Mouse (Mus musculus) layer of hippocampus, adult 2 months (tissue): ENCODE measurements around the gene Dph7. TPM values are rescaled to one million over a fixed set of nuclear protein-coding genes. Genes with fewer than 3 reads are reported as not detected.
A peak's percentile ranks its signal among the peaks of the same experiment; 100 is the strongest.

ENCODE experiments used
- DNase-seq, 2 experiments: peaks; one replicate each; pipeline ENCODE4 v3.0.0; 2022; ENCODE audit warnings: low spot score in 2 of 2
- H3K27ac ChIP-seq: fragments of 200-600 bp; 2 replicates; pipeline ENCODE4 v1.8.1; 2022
- H3K4me3 ChIP-seq: fragments of 200-600 bp; 2 replicates; pipeline ENCODE4 v1.8.1; 2022; ENCODE audit warnings: mild to moderate bottlenecking
- CTCF ChIP-seq: fragments of 200-600 bp; conservative IDR thresholded peaks from 2 replicates; pipeline ENCODE4 v1.8.1; 2022; ENCODE audit warnings: antibody characterized with exemption, mild to moderate bottlenecking, moderate library complexity
- long read RNA-seq, 2 experiments: library from polyadenylated mRNA; stranded (forward); transcript quantifications; one replicate each; pipeline ENCODE4 v2.0.0; 2021; ENCODE audit warnings: borderline mapping rate in 2 of 2
- total RNA-seq, 2 experiments: library from RNA; stranded (reverse); gene quantifications; 2 replicates each; pipeline ENCODE4 v1.2.3; 2021

Dph7 gene
- 10 to 100 TPM; 30.5 to 39.6 TPM for total RNA-seq
- long read RNA-seq, experiment 1, transcript Dph7-201 (9 exons, 1,666 nt): major isoform, 7 of 32 reads
- long read RNA-seq, experiment 1, partial matches to known transcripts: 3 of 32 reads
- long read RNA-seq, experiment 1, other reads (novel, unspliced or antisense): 22 of 32 reads
- long read RNA-seq, experiment 2, transcript Dph7-201 (9 exons, 1,666 nt): major isoform, 5 of 31 reads
- long read RNA-seq, experiment 2, partial matches to known transcripts: 1 of 31 reads
- long read RNA-seq, experiment 2, other reads (novel, unspliced or antisense): 25 of 31 reads

GRCm38 (mm10) chr2:24962304-24963000, at the start of gene Dph7:
Gene Dph7 (plus strand): TSS chr2:24962400.
- peak; percentile 90 to 92 for DNase-seq
- H3K4me3 ChIP-seq: peak within 1 kb of the TSS; percentile 90
- peak; percentile 92 for TF ChIP-seq CTCF
- peak within 1 kb of the TSS; percentile 92 for H3K27ac ChIP-seq

GRCm38 (mm10) chr2:24912589-24912988, 49.6 kb upstream of the Dph7 start:
- Histone ChIP-seq H3K27ac (no peak overlapping the region), H3K4me3 (no peak overlapping the region)
- TF ChIP-seq CTCF: no peak
- no peak for DNase-seq

- Histone ChIP-seq H3K27ac (no peak overlapping the region), H3K4me3 (no peak overlapping the region)
- no peak for TF ChIP-seq CTCF
Observed at GRCm38 (mm10) chr2:24914762-24915161, 47.4 kb upstream of the Dph7 start.

GRCm38 (mm10) chr2:24918930-24919838, 43.0 kb upstream of the Dph7 start, which contains the start of gene Ehmt1:
Gene Ehmt1 (minus strand): TSS chr2:24919614.
- Histone ChIP-seq H3K4me3 (peak within 1 kb of the TSS; percentile 90), H3K27ac (peak within 1 kb of the TSS; percentile 95)
- TF ChIP-seq CTCF: peak; percentile 35
- peak; percentile 94 to 95 for DNase-seq

More at GRCm38 (mm10) chr2:24914762-24915161, 47.4 kb upstream of the Dph7 start:
- no peak for DNase-seq

- Histone ChIP-seq H3K27ac (peak overlapping the region; percentile 95), H3K4me3 (peak overlapping the region; percentile 90)
- TF ChIP-seq CTCF: no peak; the same call in 1 of the 2 replicates
- DNase-seq: no peak
Observed at GRCm38 (mm10) chr2:24919839-24920175, 42.4 kb upstream of the Dph7 start.

GRCm38 (mm10) chr2:24923561-24923960, 38.6 kb upstream of the Dph7 start:
- peak; percentile 77 for TF ChIP-seq CTCF
- DNase-seq: no peak
- no peak overlapping the region for H3K4me3 ChIP-seq
- no peak overlapping the region for H3K27ac ChIP-seq

- H3K4me3 ChIP-seq: no peak overlapping the region
- no peak for TF ChIP-seq CTCF
- DNase-seq: no peak
- H3K27ac ChIP-seq: no peak overlapping the region
Observed at GRCm38 (mm10) chr2:24925284-24925683, 36.9 kb upstream of the Dph7 start.

GRCm38 (mm10) chr2:24926345-24926964, 35.7 kb upstream of the Dph7 start:
- H3K27ac ChIP-seq: no peak overlapping the region
- no peak overlapping the region for H3K4me3 ChIP-seq
- DNase-seq: no peak
- TF ChIP-seq CTCF: no peak

GRCm38 (mm10) chr2:24926965-24927358, 35.2 kb upstream of the Dph7 start:
- no peak for DNase-seq
- Histone ChIP-seq H3K27ac (no peak overlapping the region), H3K4me3 (no peak overlapping the region)
- TF ChIP-seq CTCF: no peak

- TF ChIP-seq CTCF: no peak
- Histone ChIP-seq H3K4me3 (no peak overlapping the region), H3K27ac (no peak overlapping the region)
- no peak for DNase-seq
Observed at GRCm38 (mm10) chr2:24927810-24928479, 34.3 kb upstream of the Dph7 start.

- H3K27ac ChIP-seq: no peak overlapping the region
- H3K4me3 ChIP-seq: no peak overlapping the region
- no peak for TF ChIP-seq CTCF
- DNase-seq: no peak
Observed at GRCm38 (mm10) chr2:24929119-24929518, 33.1 kb upstream of the Dph7 start.

- no peak for DNase-seq
- TF ChIP-seq CTCF: no peak
- no peak overlapping the region for H3K27ac ChIP-seq
- no peak overlapping the region for H3K4me3 ChIP-seq
Observed at GRCm38 (mm10) chr2:24929593-24929992, 32.6 kb upstream of the Dph7 start.
